ENCODE assay signal across 9 mouse cellular contexts in the genomic region with DNA sequence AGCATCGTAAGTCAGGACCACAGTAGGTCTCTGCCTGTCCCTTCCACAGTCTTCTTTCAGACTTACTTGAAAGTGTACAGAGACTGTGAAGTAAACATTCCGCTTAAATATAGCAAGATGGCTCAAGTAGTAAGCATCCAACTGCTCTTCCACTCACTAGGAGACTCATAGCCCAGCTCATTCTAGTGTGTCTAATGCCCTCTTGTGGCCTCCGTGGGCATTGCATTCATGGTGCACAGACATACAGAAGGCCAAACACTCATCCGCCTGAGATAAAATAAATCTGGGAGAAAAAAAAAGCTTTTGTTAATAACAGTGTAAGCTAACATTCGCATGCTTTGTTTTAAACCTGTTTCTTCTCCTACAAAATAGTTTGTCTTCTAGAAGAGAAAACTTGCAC. TPM values are rescaled to one million over a fixed set of nuclear protein-coding genes. Genes with fewer than 3 reads are reported as not detected.
DNase-seq lines count a peak whose midpoint lies in the region; ATAC-seq and TF ChIP-seq lines count a peak whose summit lies in the region.
"Had no signal": no experiment of that assay in that cellular context is flagged by ENCODE, and none has a peak within 500 bp of the region (broad histone marks: within the 10 kb centered on the region; RNA-seq: fewer than 3 reads in every experiment).

No protein-coding gene starts in this region.

- no peak overlapping the region for H3K27ac ChIP-seq in heart, embryonic 11.5 days (ENCODE audit: low read depth, low read length)
- H3K27ac ChIP-seq in left cerebral cortex, adult 2 months: no peak overlapping the region
- no peak overlapping the region for H3K27ac ChIP-seq in stomach, postnatal 0 days (replicated peaks)
- H3K27ac ChIP-seq: neural tube, embryonic 13.5 days had no signal

- TF ChIP-seq CTCF in left cerebral cortex, adult 2 months (IDR thresholded peaks at IDR 0.05): peak; percentile 71
- peak; percentile 85 for TF ChIP-seq CTCF in stomach, postnatal 0 days (IDR thresholded peaks at IDR 0.05; ENCODE audit: low read depth)

- H3K4me2 ChIP-seq in heart, embryonic 11.5 days: no peak overlapping the region
- H3K4me2 ChIP-seq in stomach, postnatal 0 days (replicated peaks; ENCODE audit: low read depth): no peak overlapping the region
- H3K4me2 ChIP-seq: neural tube, embryonic 13.5 days had no signal

- H3K36me3 ChIP-seq in heart, embryonic 11.5 days (ENCODE audit: control insufficient read depth, insufficient read depth, low read length): peaks cover 42% of the 10 kb centered on the region
- peaks cover 15% of the 10 kb centered on the region for H3K36me3 ChIP-seq in stomach, postnatal 0 days (ENCODE audit: control insufficient read depth, insufficient read depth, low read length)

- 69% methylated on average over 5 of the region's 5 CpGs for WGBS in heart, embryonic 11.5 days (ENCODE audit: insufficient replicate concordance)
- 75% methylated on average over 5 of the region's 5 CpGs for WGBS in stomach, postnatal 0 days

- H3K4me3 ChIP-seq in heart, embryonic 11.5 days (ENCODE audit: low read depth, low read length): no peak overlapping the region
- H3K4me3 ChIP-seq in left cerebral cortex, adult 2 months: no peak overlapping the region
- no peak overlapping the region for H3K4me3 ChIP-seq in stomach, postnatal 0 days (ENCODE audit: low read depth, low read length)
- H3K4me3 ChIP-seq: neural tube, embryonic 13.5 days had no signal

- no peaks in the 10 kb centered on the region for H3K4me1 ChIP-seq in heart, embryonic 11.5 days (ENCODE audit: control insufficient read depth, insufficient read depth, low read length)
- no peaks in the 10 kb centered on the region for H3K4me1 ChIP-seq in stomach, postnatal 0 days (replicated peaks; ENCODE audit: control insufficient read depth, insufficient read depth)
- H3K4me1 ChIP-seq: neural tube, embryonic 13.5 days had no signal

- no peak overlapping the region for H3K9ac ChIP-seq in heart, embryonic 11.5 days (ENCODE audit: low read depth, low read length)
- no peak overlapping the region for H3K9ac ChIP-seq in stomach, postnatal 0 days (ENCODE audit: low read length)
- H3K9ac ChIP-seq: neural tube, embryonic 13.5 days had no signal

- no peaks in the 10 kb centered on the region for H3K27me3 ChIP-seq in heart, embryonic 11.5 days (ENCODE audit: control insufficient read depth, insufficient read depth, low read length)
- no peaks in the 10 kb centered on the region for H3K27me3 ChIP-seq in stomach, postnatal 0 days (ENCODE audit: control insufficient read depth, insufficient read depth, low read length)
- H3K27me3 ChIP-seq: neural tube, embryonic 13.5 days had no signal

- no peaks in the 10 kb centered on the region for H3K9me3 ChIP-seq in heart, embryonic 11.5 days (replicated peaks; ENCODE audit: control insufficient read depth, low read length)
- no peaks in the 10 kb centered on the region for H3K9me3 ChIP-seq in stomach, postnatal 0 days (ENCODE audit: control insufficient read depth, low read length)
- H3K9me3 ChIP-seq: neural tube, embryonic 13.5 days had no signal

- no peak for ATAC-seq in heart, embryonic 11.5 days (replicated peaks; ENCODE audit: insufficient number of reproducible peaks, low FRiP score, low TSS enrichment)
- peak; percentile 91 for ATAC-seq in granulocyte monocyte progenitor cell, adult 5-6 weeks (replicated peaks; ENCODE audit: poor library complexity, severe bottlenecking)
- ATAC-seq in stomach, postnatal 0 days (ENCODE audit: low FRiP score, low TSS enrichment): 0 out of 2 replicates have a peak, but pooled peaks have one; percentile 57

- intact Hi-C loops in left cerebral cortex, adult 2 months (cut with DNase I): loop anchor here (10.0 kb wide), 2 partner anchors 83 to 173 kb away; no protein-coding TSS in a partner anchor

- DNase-seq in heart, adult 8-10 months (ENCODE audit: low spot score): peak; percentile 42
- peak; percentile 23 for DNase-seq in Muller cell, postnatal 12 days (ENCODE audit: inconsistent ontology term)
- peak; percentile 24 for DNase-seq in cerebellum, adult 9-11 months
- DNase-seq in left cerebral cortex, adult 2 months (ENCODE audit: extremely low spot score in 1 of 2, low spot score in 2 of 2): peak; percentile 48 to 58
- DNase-seq in mesoderm, embryonic 11.5 days (ENCODE audit: low read depth, low spot score): peak; percentile 71
- DNase-seq in stomach, postnatal 0 days (ENCODE audit: low spot score): peak; percentile 75

- no peak for TF ChIP-seq EP300 in stomach, postnatal 0 days (optimal IDR thresholded peaks at IDR 0.05)

RNA-seq across cellular contexts. Expression of a gene that starts 23.8 kb away (rescaled TPM):
- total RNA-seq in heart, adult 8-10 months (2022): 10 to 100 TPM; 21.5 to 23.3 (median 21.7) TPM
- polyA plus RNA-seq in heart, embryonic 11.5 days (2014; fragmentation: Nextera tagmentation; extraction: Ambion mirVana): 34.1 and 35.8 TPM in 2 replicates
- 40.6 and 49.3 TPM in 2 replicates for total RNA-seq in granulocyte monocyte progenitor cell, adult 5-6 weeks (2014; fragmentation: Nextera tagmentation)
- 40.9 and 52.5 TPM in 2 replicates for total RNA-seq in granulocyte monocyte progenitor cell, adult 5-6 weeks (2017)
- 10 to 100 TPM; 30.4 to 30.7 TPM for total RNA-seq in left cerebral cortex, adult 2 months (2021)
- 17.8 and 18.8 TPM in 2 replicates for polyA plus RNA-seq in stomach, postnatal 0 days (2015; fragmentation: Nextera tagmentation; extraction: Ambion mirVana)

RNA-seq across cellular contexts. Expression of a gene that starts 37.6 kb away (rescaled TPM):
- total RNA-seq in heart, adult 8-10 months (2022): 10 to 100 TPM; 17.2 to 20.5 (median 18.7) TPM
- polyA plus RNA-seq in heart, embryonic 11.5 days (2014; fragmentation: Nextera tagmentation; extraction: Ambion mirVana): 8.5 and 9.7 TPM in 2 replicates
- 34.4 and 41.3 TPM in 2 replicates for total RNA-seq in granulocyte monocyte progenitor cell, adult 5-6 weeks (2014; fragmentation: Nextera tagmentation)
- 34.6 and 37.6 TPM in 2 replicates for total RNA-seq in granulocyte monocyte progenitor cell, adult 5-6 weeks (2017)
- total RNA-seq in left cerebral cortex, adult 2 months (2021): 10 to 100 TPM; 38.6 to 39.8 TPM
- polyA plus RNA-seq in stomach, postnatal 0 days (2015; fragmentation: Nextera tagmentation; extraction: Ambion mirVana): 3.4 and 3.6 TPM in 2 replicates

RNA-seq across cellular contexts. Expression of a gene that starts 42.9 kb away (rescaled TPM):
- total RNA-seq in heart, adult 8-10 months (2022): 10 to 100 TPM; 32.7 to 40.3 (median 36.8) TPM
- polyA plus RNA-seq in heart, embryonic 11.5 days (2014; fragmentation: Nextera tagmentation; extraction: Ambion mirVana): 27.0 and 32.0 TPM in 2 replicates
- 52.7 and 53.4 TPM in 2 replicates for total RNA-seq in granulocyte monocyte progenitor cell, adult 5-6 weeks (2014; fragmentation: Nextera tagmentation)
- 8.0 and 9.4 TPM in 2 replicates for total RNA-seq in granulocyte monocyte progenitor cell, adult 5-6 weeks (2017)
- total RNA-seq in left cerebral cortex, adult 2 months (2021): 10 to 100 TPM; 33.4 to 34.3 TPM
- polyA plus RNA-seq in stomach, postnatal 0 days (2015; fragmentation: Nextera tagmentation; extraction: Ambion mirVana): 28.8 and 31.8 TPM in 2 replicates

Comparison
In these comparisons a context has a peak if more than half of its experiments do, and no peak if none do; other contexts are left out.
1. DNase-seq: peak in every context shown above with its lines; median percentile 75 in stomach, postnatal 0 days; 71 in mesoderm, embryonic 11.5 days; 53 in left cerebral cortex, adult 2 months; 42 in heart, adult 8-10 months; 24 in cerebellum, adult 9-11 months; 23 in Muller cell, postnatal 12 days.